Mouse (Mus musculus): ENCODE data around the gene Stk39. TPM values are rescaled to one million over a fixed set of nuclear protein-coding genes. Genes with fewer than 3 reads are reported as not detected.
A peak's percentile ranks its signal among the peaks of the same experiment; 100 is the strongest.

The Stk39 gene
- polyA plus RNA-seq, 1 experiment from 2014 or later, result 39.0 TPM

DNA sequence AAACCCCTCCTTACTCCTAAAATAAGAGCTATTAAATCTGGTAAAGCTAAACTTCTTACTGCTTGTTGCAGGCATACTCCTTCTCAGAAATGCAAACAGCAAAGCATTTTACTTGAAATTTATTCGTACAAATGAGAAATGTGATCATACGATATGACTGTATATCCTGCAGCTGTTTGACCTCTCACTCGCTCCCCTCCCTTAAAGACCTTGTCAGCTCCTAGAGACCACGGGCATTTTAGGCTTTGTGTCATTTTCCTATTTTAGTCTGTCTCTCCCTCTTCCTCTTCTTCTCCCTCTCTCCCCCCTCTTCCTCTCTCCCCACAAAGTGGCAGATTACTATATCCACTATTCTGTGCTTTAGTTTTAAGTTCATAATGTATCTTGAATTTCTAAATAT is 200.8 kb downstream of the Stk39 start:
- Histone ChIP-seq H3K4me3 (replicated peaks; ENCODE audit: low read depth, low read length) (no peak overlapping the region), H3K36me3 (ENCODE audit: control insufficient read depth, insufficient read depth, low read length) (peaks cover 9% of the 10 kb centered on the region; the same call in 1 of the 2 replicates), H3K9ac (replicated peaks; ENCODE audit: low read length) (no peak overlapping the region), H3K27me3 (ENCODE audit: control insufficient read depth, insufficient read depth, low read length) (no peaks in the 10 kb centered on the region), H3K27ac (replicated peaks; ENCODE audit: low read depth, low read length) (no peak overlapping the region), H3K9me3 (ENCODE audit: control insufficient read depth, low read length) (no peaks in the 10 kb centered on the region), H3K4me2 (ENCODE audit: low read length) (no peak overlapping the region), H3K4me1 (ENCODE audit: control insufficient read depth, insufficient read depth, low read length) (no peaks in the 10 kb centered on the region)
- DNase-seq (no peak), ATAC-seq (ENCODE audit: low FRiP score, low TSS enrichment) (no peak)
- WGBS, result 47% methylated on average over 4 of the region's 4 CpGs

- no peak overlapping the region for H3K9ac ChIP-seq (replicated peaks; ENCODE audit: low read length)
- no peak overlapping the region for H3K4me3 ChIP-seq (replicated peaks; ENCODE audit: low read depth, low read length)
- 83% methylated on average over 6 of the region's 6 CpGs for WGBS
- ATAC-seq (ENCODE audit: low FRiP score, low TSS enrichment), result no peak
- peaks cover 9% of the 10 kb centered on the region; the same call in 1 of the 2 replicates for H3K36me3 ChIP-seq (ENCODE audit: control insufficient read depth, insufficient read depth, low read length)
- DNase-seq, result no peak
- H3K27ac ChIP-seq (replicated peaks; ENCODE audit: low read depth, low read length), result no peak overlapping the region
- H3K9me3 ChIP-seq (ENCODE audit: control insufficient read depth, low read length), result no peaks in the 10 kb centered on the region
- no peaks in the 10 kb centered on the region for H3K4me1 ChIP-seq (ENCODE audit: control insufficient read depth, insufficient read depth, low read length)
- H3K4me2 ChIP-seq (ENCODE audit: low read length), result no peak overlapping the region
- H3K27me3 ChIP-seq (ENCODE audit: control insufficient read depth, insufficient read depth, low read length), result no peaks in the 10 kb centered on the region
Measured at GRCm38 (mm10) chr2:68270836-68271235, 201.2 kb downstream of the Stk39 start.

DNA sequence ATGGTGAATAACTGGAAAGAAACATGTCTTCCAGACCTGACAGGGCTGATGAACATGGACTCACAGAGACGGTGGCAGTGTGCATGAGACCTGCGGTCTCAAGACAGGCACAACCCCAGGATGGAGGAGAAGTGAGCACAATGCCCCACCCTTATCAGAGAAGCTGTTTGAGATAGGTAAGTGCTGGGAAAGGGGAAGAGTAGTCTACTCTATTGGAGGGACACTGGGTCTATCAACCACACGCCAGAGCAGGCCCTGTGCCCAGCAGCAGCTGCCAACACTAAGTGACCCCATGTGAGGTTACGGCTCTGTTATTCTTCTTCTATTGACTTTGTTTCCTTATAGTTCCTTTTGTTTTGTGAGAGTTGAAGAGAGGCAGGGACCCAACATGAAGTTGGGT is 202.4 kb downstream of the Stk39 start:
- Histone ChIP-seq H3K9me3 (ENCODE audit: control insufficient read depth, low read length) (no peaks in the 10 kb centered on the region), H3K4me3 (replicated peaks; ENCODE audit: low read depth, low read length) (no peak overlapping the region), H3K27me3 (ENCODE audit: control insufficient read depth, insufficient read depth, low read length) (no peaks in the 10 kb centered on the region), H3K9ac (replicated peaks; ENCODE audit: low read length) (no peak overlapping the region), H3K27ac (replicated peaks; ENCODE audit: low read depth, low read length) (no peak overlapping the region), H3K4me1 (ENCODE audit: control insufficient read depth, insufficient read depth, low read length) (no peaks in the 10 kb centered on the region), H3K36me3 (ENCODE audit: control insufficient read depth, insufficient read depth, low read length) (peaks cover 9% of the 10 kb centered on the region; the same call in 1 of the 2 replicates), H3K4me2 (ENCODE audit: low read length) (no peak overlapping the region)
- 89% methylated on average over 4 of the region's 4 CpGs for WGBS
- ATAC-seq (ENCODE audit: low FRiP score, low TSS enrichment) (no peak), DNase-seq (no peak)

DNA sequence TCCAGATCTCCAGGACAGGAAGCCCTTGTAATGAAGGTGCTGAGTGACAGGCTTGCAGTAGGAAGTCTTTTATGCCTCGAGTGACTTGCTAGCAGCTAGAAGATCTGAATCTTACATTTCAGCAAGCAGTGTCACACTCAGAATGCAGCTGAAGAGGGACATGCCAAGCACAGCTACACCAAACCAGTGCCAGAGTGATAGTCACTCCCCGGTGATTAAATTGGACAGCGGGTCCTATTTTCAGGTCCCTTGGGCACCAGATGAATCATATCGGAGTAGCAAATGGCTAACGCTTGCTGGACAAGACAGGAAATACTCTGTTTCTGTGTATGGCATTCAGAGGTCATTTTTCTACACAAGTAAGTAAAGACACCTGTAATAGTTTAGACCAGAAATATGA is 207.2 kb downstream of the Stk39 start:
- ATAC-seq (ENCODE audit: low FRiP score, low TSS enrichment) (no peak), DNase-seq (no peak)
- WGBS, result 85% methylated on average over 5 of the region's 5 CpGs

DNA sequence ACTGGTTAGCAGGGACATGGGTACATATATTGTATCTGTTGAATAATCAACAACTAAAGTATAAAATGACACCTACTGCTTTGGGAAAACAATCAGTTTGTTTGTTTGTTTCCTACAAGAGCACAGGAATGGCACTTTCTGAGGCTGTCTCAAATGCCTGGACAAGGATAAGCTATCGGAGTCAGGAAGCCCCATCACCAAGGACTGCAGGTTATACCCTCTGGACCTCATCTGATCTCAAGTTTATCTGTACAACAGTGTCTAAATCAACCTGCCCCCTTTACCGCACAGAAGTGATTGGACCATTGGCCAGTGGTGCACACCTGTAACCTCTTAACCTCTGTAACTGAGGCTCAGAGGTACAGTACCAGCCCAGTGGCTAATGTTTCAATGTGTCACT is 211.2 kb downstream of the Stk39 start:
- no peak overlapping the region for H3K4me2 ChIP-seq (ENCODE audit: low read length)
- WGBS, result 97% methylated on average over 2 of the region's 2 CpGs

More for the DNA sequence above, 207.2 kb downstream of the Stk39 start:
- H3K4me2 ChIP-seq (ENCODE audit: low read length), result no peak overlapping the region
- no peak overlapping the region for H3K27ac ChIP-seq (replicated peaks; ENCODE audit: low read depth, low read length)
- H3K9me3 ChIP-seq (ENCODE audit: control insufficient read depth, low read length), result no peaks in the 10 kb centered on the region
- H3K4me3 ChIP-seq (replicated peaks; ENCODE audit: low read depth, low read length), result no peak overlapping the region
- no peaks in the 10 kb centered on the region for H3K4me1 ChIP-seq (ENCODE audit: control insufficient read depth, insufficient read depth, low read length)
- peaks cover 4% of the 10 kb centered on the region; the same call in 1 of the 2 replicates for H3K36me3 ChIP-seq (ENCODE audit: control insufficient read depth, insufficient read depth, low read length)
- H3K9ac ChIP-seq (replicated peaks; ENCODE audit: low read length), result no peak overlapping the region
- H3K27me3 ChIP-seq (ENCODE audit: control insufficient read depth, insufficient read depth, low read length), result no peaks in the 10 kb centered on the region

DNA sequence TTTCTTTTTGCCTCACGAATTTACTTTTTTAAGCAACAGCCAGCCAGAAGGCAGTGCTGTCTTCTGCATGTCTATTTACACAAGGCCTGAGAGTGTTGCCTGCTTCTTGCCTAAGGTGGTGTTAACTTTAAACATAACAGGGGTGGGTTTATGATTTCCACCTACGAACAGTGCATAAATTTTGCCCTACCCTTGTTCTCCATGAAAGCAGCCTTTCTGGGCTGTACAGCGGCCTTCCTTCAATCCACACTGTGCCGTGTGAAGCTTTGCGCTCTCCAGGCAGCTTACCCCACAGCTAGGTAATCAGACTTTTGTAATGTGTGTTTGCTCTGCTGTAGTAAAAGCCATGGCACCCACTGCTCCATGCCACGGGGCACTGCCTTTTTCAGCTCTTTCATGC is 214.5 kb downstream of the Stk39 start:
- DNase-seq (peak; percentile 29), ATAC-seq (ENCODE audit: low FRiP score, low TSS enrichment) (no peak)
- Histone ChIP-seq H3K4me2 (ENCODE audit: low read length) (no peak overlapping the region), H3K4me3 (replicated peaks; ENCODE audit: low read depth, low read length) (no peak overlapping the region), H3K9ac (replicated peaks; ENCODE audit: low read length) (no peak overlapping the region), H3K36me3 (ENCODE audit: control insufficient read depth, insufficient read depth, low read length) (peaks cover 2% of the 10 kb centered on the region; the same call in 1 of the 2 replicates), H3K27me3 (ENCODE audit: control insufficient read depth, insufficient read depth, low read length) (no peaks in the 10 kb centered on the region), H3K27ac (replicated peaks; ENCODE audit: low read depth, low read length) (no peak overlapping the region), H3K4me1 (ENCODE audit: control insufficient read depth, insufficient read depth, low read length) (0 out of 2 replicates have a peak, but pooled peaks cover 7% of the 10 kb centered on the region), H3K9me3 (ENCODE audit: control insufficient read depth, low read length) (no peaks in the 10 kb centered on the region)
- WGBS, result 71% methylated on average over 6 of the region's 6 CpGs

More for the DNA sequence above, 211.2 kb downstream of the Stk39 start:
- no peak for DNase-seq
- Histone ChIP-seq H3K4me3 (replicated peaks; ENCODE audit: low read depth, low read length) (no peak overlapping the region), H3K36me3 (ENCODE audit: control insufficient read depth, insufficient read depth, low read length) (peaks cover 6% of the 10 kb centered on the region; the same call in 1 of the 2 replicates), H3K27me3 (ENCODE audit: control insufficient read depth, insufficient read depth, low read length) (no peaks in the 10 kb centered on the region), H3K4me1 (ENCODE audit: control insufficient read depth, insufficient read depth, low read length) (0 out of 2 replicates have a peak, but pooled peaks cover 7% of the 10 kb centered on the region), H3K9me3 (ENCODE audit: control insufficient read depth, low read length) (no peaks in the 10 kb centered on the region), H3K9ac (replicated peaks; ENCODE audit: low read length) (no peak overlapping the region), H3K27ac (replicated peaks; ENCODE audit: low read depth, low read length) (no peak overlapping the region)
- no peak for ATAC-seq (ENCODE audit: low FRiP score, low TSS enrichment)

- Histone ChIP-seq H3K4me1 (ENCODE audit: control insufficient read depth, insufficient read depth, low read length) (0 out of 2 replicates have a peak, but pooled peaks cover 8% of the 10 kb centered on the region), H3K9ac (replicated peaks; ENCODE audit: low read length) (no peak overlapping the region), H3K27me3 (ENCODE audit: control insufficient read depth, insufficient read depth, low read length) (no peaks in the 10 kb centered on the region), H3K36me3 (ENCODE audit: control insufficient read depth, insufficient read depth, low read length) (peaks cover 2% of the 10 kb centered on the region; the same call in 1 of the 2 replicates), H3K9me3 (ENCODE audit: control insufficient read depth, low read length) (no peaks in the 10 kb centered on the region), H3K4me3 (replicated peaks; ENCODE audit: low read depth, low read length) (no peak overlapping the region), H3K4me2 (ENCODE audit: low read length) (no peak overlapping the region), H3K27ac (replicated peaks; ENCODE audit: low read depth, low read length) (no peak overlapping the region)
- ATAC-seq (ENCODE audit: low FRiP score, low TSS enrichment) (no peak), DNase-seq (no peak)
- WGBS, result 81% methylated on average over 8 of the region's 8 CpGs
Measured at GRCm38 (mm10) chr2:68256472-68256871, 215.6 kb downstream of the Stk39 start.

GRCm38 (mm10) chr2:68254756-68255155 is 217.3 kb downstream of the Stk39 start:
- no peak for DNase-seq
- Histone ChIP-seq H3K9me3 (ENCODE audit: control insufficient read depth, low read length) (no peaks in the 10 kb centered on the region), H3K27me3 (ENCODE audit: control insufficient read depth, insufficient read depth, low read length) (no peaks in the 10 kb centered on the region), H3K27ac (replicated peaks; ENCODE audit: low read depth, low read length) (no peak overlapping the region), H3K4me3 (replicated peaks; ENCODE audit: low read depth, low read length) (no peak overlapping the region), H3K36me3 (ENCODE audit: control insufficient read depth, insufficient read depth, low read length) (peaks cover 2% of the 10 kb centered on the region; the same call in 1 of the 2 replicates), H3K4me2 (ENCODE audit: low read length) (no peak overlapping the region), H3K9ac (replicated peaks; ENCODE audit: low read length) (no peak overlapping the region), H3K4me1 (ENCODE audit: control insufficient read depth, insufficient read depth, low read length) (0 out of 2 replicates have a peak, but pooled peaks cover 11% of the 10 kb centered on the region)
- no peak for ATAC-seq (ENCODE audit: low FRiP score, low TSS enrichment)
- 88% methylated on average over 4 of the region's 4 CpGs for WGBS

DNA sequence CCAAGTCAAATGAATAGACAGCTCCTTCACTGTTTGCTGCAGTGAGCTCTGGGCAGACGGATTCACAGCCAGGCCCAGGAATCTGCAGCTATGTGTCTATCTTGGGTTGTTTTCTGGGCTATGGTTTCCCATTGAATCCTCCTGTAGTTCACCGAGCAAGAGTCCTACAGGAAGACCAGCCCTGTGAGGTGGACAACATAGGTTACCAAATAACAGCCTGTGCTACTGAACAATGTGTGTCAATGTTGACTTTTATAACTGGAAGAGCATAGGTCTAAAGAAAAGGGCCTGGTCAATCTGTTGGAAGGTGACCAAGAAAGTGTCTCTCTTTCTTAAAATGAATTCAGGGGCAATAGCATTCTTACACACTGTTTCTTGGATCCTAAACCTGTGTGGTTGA is 218.8 kb downstream of the Stk39 start:
- Histone ChIP-seq H3K4me2 (ENCODE audit: low read length) (no peak overlapping the region), H3K27ac (replicated peaks; ENCODE audit: low read depth, low read length) (no peak overlapping the region), H3K4me1 (ENCODE audit: control insufficient read depth, insufficient read depth, low read length) (0 out of 2 replicates have a peak, but pooled peaks cover 11% of the 10 kb centered on the region), H3K27me3 (ENCODE audit: control insufficient read depth, insufficient read depth, low read length) (no peaks in the 10 kb centered on the region), H3K4me3 (replicated peaks; ENCODE audit: low read depth, low read length) (no peak overlapping the region), H3K36me3 (ENCODE audit: control insufficient read depth, insufficient read depth, low read length) (peaks cover 2% of the 10 kb centered on the region; the same call in 1 of the 2 replicates), H3K9me3 (ENCODE audit: control insufficient read depth, low read length) (no peaks in the 10 kb centered on the region), H3K9ac (replicated peaks; ENCODE audit: low read length) (no peak overlapping the region)
- DNase-seq (no peak), ATAC-seq (ENCODE audit: low FRiP score, low TSS enrichment) (no peak)
- 84% methylated on average over 2 of the region's 2 CpGs for WGBS

Measured in midbrain, embryonic 14.5 days (tissue).